Mouse (Mus musculus) layer of hippocampus, adult 11-12 months (tissue): ENCODE data around the gene Frmd8.

Experiments used
- DNase-seq: peaks from one replicate; pipeline ENCODE4 v3.0.0; 2022; ENCODE audit warnings: low spot score

Gene Frmd8

GRCm38 (mm10) chr19:5838136-5838891 lies 36.8 kb downstream of the Frmd8 start:
- DNase-seq = no peak

GRCm38 (mm10) chr19:5837606-5838005 lies 37.5 kb downstream of the Frmd8 start:
- no peak for DNase-seq

GRCm38 (mm10) chr19:5836941-5837572 lies 38.0 kb downstream of the Frmd8 start:
- DNase-seq = no peak

- no peak for DNase-seq
Observed at GRCm38 (mm10) chr19:5835922-5836430, 39.1 kb downstream of the Frmd8 start.

- no peak for DNase-seq
Observed at GRCm38 (mm10) chr19:5835054-5835921, 39.8 kb downstream of the Frmd8 start.

GRCm38 (mm10) chr19:5834260-5834925 lies 40.7 kb downstream of the Frmd8 start:
- no peak for DNase-seq

GRCm38 (mm10) chr19:5833287-5834100 lies 41.6 kb downstream of the Frmd8 start:
- no peak for DNase-seq

GRCm38 (mm10) chr19:5832326-5832725 lies 42.7 kb downstream of the Frmd8 start:
- DNase-seq = no peak

- DNase-seq = no peak
Observed at GRCm38 (mm10) chr19:5831958-5832320, 43.1 kb downstream of the Frmd8 start.

GRCm38 (mm10) chr19:5831224-5831957 lies 43.7 kb downstream of the Frmd8 start:
- no peak for DNase-seq

- no peak for DNase-seq
Observed at GRCm38 (mm10) chr19:5830776-5831175, 44.3 kb downstream of the Frmd8 start.

GRCm38 (mm10) chr19:5829958-5830615 lies 45.0 kb downstream of the Frmd8 start:
- DNase-seq = no peak

- no peak for DNase-seq
Observed at GRCm38 (mm10) chr19:5828905-5829304, 46.2 kb downstream of the Frmd8 start.

- no peak for DNase-seq
Observed at GRCm38 (mm10) chr19:5828155-5828554, 46.9 kb downstream of the Frmd8 start.

GRCm38 (mm10) chr19:5827456-5828154 lies 47.5 kb downstream of the Frmd8 start:
- no peak for DNase-seq

GRCm38 (mm10) chr19:5827044-5827443 lies 48.0 kb downstream of the Frmd8 start:
- no peak for DNase-seq

GRCm38 (mm10) chr19:5826731-5827002 lies 48.4 kb downstream of the Frmd8 start:
- no peak for DNase-seq

GRCm38 (mm10) chr19:5825901-5826730 lies 49.0 kb downstream of the Frmd8 start:
- DNase-seq = no peak
